Mouse (Mus musculus) liver, postnatal 0 days (tissue): ENCODE results near the gene Tmem265.

ENCODE experiments used
- CTCF ChIP-seq: sonication (generic); IDR thresholded peaks from 2 replicates; pipeline ENCODE4 v1.5.1; 2016; ENCODE audit warnings: antibody characterized with exemption, low read depth
- EP300 ChIP-seq: IDR thresholded peaks from 2 replicates; pipeline ENCODE4 v1.6.1; 2016; ENCODE audit warnings: antibody characterized with exemption, low read depth, mild to moderate bottlenecking

- TF ChIP-seq CTCF, result no peak
- TF ChIP-seq EP300, result no peak
Measured at GRCm38 (mm10) chr7:127616336-127616735, 55.1 kb downstream of the Tmem265 start.
